Mouse (Mus musculus) layer of hippocampus, adult 18-20 months (tissue): ENCODE data around the gene Hint1. TPM values are rescaled to one million over a fixed set of nuclear protein-coding genes. Genes with fewer than 3 reads are reported as not detected.

Experiments used
- DNase-seq, 2 experiments: peaks; one replicate each; pipeline ENCODE4 v3.0.0; 2022; ENCODE audit warnings: low spot score in 2 of 2
- total RNA-seq, 2 experiments: library from RNA; stranded (reverse); gene quantifications; 2 replicates each; pipeline ENCODE4 v1.2.3; 2021

Gene Hint1
- total RNA-seq, 2 experiments from 2014 or later, result 265 to 272 TPM

DNA sequence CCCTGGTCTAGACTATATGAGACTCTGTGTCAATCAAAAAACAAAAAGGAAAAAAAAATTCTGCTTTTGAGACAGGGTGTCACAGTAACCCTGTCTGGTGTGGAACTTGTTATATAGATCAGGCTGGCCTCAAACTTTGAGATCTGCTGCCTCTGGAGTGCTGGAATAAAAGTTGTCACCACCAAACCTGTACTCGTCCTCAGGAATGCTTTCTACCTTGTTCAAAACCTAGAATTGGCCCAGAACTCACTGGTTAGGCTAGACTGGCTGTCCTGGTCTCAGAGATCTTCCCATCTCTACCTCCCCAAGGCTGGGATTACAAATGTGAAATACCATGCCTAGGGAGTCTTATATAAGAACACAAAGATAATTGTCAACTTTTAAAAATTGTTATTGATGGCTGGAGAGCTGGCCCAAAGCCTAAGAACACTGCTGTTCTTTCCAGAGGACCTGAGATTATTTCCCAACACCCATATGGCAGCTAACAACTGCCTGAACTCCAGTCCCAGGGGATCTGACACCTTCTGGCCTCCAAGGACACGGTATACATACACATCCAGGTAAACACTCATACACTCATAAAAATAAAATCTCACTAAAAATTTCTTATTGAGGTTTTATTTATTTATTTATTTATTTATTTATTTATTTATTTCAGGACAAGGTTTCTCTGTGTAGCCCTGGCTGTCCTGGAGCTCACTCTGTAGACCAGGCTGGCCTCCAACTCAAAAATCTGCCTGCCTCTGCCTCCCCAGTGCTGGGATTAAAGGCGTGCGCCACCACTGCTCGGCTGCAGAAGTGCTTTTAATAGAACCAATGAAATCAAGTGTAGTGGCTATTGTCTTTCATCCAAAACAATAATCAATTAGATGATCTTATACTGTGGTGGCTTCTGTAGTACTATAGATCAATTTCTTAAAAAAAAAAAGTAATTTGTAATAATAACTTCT, 4.4 kb upstream of the Hint1 start:
- no peak for DNase-seq

DNA sequence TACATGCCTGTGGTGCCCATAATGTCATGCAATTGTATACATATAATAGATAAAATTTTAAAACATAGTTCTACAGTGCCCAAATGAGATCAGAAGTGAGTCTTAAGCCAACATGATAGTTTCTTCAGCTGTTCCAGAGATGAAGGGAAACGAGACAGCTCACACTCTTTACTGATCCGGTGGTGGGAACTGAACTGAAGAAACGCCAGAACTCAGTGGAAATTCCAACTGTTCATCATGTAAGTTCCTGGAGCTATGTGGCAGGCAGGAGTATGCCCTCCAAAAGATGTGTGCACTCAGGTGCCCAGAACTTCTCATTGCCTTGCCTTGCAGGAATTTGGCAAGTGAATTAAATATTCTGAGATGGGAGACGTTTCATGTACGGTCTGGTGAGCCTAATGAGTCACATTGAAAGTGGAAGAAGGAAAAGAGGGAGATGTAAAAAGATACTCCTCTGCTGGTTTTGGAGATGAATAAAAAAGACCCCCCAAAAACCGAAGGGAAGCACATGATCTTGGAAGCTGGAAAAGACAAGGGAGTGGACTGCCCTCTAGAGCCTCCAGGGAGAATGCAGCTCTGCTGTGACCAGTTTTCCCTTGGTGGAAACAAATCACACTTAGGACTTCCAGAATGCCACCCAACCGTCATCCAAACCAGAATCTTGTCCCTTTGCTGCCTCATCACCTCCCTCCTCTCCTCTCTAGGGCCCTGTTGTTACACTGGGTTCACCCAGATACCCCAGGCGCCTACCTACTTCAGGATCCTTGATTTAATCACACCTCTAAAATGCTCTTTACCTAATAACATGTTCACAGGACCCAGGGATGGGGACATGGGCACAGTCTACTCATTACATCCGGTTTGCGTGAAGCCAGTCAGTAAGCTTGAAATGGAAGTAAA, 3.3 kb upstream of the Hint1 start:
- DNase-seq, result peak; percentile 50 to 82

DNA sequence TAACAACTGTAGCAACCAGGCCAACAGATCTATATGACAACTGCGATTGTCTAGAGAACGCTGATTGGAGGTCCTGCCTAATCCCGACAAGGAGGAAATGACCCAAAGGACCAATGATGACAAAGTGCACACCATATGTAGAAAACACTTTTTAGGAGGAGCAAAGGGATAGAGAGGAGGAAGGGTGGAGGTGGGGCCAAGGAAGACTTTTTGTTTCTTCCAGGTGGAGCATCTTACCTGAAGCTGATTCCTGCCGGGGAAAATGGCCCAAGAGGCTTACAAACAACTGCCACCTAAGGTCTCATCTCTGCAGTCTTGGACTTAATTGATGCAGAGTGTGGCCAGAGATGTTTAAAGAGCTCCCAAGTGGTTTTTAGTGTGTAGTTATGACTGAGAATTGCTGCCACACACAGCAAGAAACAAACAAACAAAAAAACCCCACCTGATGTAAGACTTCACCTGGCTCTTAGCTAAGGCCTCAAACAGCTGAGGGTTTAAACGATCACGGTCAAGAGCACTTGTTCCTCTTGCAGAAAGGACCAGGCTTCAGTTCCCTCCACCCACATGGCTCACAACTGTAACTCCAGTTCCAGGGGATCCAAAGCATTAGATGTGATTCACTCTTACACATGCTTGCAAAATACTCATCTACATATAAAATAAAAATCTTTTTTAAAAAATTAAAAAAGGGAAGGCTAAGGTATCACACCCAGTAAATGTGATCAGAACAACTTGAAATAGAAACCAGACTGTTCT, 675 bp upstream of the Hint1 start:
- DNase-seq, result no peak

DNA sequence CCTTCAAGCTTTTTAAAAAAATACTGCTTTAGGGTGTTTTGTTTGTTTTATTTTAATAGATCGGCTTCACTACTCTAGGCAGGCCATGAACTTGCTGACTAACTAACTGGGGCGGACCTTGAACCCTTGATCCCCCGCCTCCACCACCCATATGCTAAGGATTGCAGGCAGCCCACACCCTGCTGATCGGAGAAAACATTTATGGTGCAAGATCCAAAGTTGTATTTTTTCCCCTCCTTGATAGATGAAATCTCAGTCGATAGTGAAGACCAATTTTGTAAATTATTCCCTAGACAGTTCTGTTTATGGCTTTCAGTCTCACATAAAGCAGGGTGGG, 834 bp downstream of the Hint1 start:
- DNase-seq, result no peak

DNA sequence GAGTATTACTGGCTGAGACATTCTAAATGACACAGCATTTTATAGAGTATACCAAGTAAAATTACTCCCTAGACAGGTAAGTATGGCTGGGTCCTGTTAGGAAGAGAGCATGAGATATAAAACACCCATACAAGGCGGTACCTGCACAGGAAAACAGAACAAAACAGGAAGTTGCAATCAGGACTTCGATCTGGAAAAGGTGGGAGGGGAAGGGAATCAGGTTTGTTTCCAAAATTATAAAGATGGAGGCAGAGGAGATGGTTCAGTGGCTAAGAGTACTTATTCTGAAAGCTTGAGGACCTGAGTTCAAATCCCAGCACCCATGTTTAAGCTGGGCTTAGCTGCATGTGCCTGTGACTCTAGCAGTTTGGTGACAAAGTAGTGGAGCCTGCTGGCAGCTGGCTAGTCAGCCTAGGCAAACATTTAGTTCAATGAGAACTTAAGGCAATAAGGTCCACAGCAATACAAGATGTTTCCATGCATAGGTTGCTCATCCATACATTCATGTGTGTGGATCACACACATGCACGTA, 1.8 kb downstream of the Hint1 start:
- no peak for DNase-seq

DNA sequence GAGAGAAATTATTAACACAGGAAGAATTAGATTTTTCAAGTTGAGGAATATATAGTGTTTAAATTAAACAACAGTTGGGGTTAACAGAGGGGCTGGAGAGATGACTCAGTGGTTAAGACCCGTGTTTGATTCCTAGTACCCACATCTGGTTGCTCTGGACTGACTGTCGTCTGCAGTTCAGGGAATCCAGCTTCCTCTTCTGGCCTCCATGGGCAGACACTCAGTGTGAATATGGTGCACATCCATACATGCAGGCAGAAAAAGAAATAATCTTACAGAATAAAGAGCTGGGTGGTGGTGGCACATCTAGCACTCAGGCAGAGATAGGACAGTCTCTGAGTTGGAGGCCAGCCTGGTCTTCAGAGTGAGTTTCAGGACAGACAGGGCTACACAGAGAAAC, 2.3 kb downstream of the Hint1 start:
- no peak for DNase-seq

DNA sequence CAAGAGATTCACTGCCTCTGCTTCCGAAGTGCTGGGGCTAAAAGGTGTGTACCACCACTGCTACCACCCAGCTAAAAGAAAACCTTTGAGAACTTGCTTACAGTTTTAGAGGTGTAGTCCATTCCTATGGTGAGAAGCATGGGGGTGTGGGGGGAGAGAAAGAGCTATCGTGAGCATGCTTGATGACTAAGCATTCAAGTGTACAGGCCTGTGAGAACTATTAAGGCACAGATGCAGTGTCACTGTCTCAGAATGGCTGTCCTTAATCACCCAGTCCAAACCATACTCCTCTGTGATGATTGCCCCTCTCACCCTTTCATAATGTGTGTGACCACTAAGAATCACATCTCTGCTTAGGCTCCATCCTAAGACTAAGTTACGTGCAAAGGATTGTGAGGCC, 3.1 kb downstream of the Hint1 start:
- no peak for DNase-seq

DNA sequence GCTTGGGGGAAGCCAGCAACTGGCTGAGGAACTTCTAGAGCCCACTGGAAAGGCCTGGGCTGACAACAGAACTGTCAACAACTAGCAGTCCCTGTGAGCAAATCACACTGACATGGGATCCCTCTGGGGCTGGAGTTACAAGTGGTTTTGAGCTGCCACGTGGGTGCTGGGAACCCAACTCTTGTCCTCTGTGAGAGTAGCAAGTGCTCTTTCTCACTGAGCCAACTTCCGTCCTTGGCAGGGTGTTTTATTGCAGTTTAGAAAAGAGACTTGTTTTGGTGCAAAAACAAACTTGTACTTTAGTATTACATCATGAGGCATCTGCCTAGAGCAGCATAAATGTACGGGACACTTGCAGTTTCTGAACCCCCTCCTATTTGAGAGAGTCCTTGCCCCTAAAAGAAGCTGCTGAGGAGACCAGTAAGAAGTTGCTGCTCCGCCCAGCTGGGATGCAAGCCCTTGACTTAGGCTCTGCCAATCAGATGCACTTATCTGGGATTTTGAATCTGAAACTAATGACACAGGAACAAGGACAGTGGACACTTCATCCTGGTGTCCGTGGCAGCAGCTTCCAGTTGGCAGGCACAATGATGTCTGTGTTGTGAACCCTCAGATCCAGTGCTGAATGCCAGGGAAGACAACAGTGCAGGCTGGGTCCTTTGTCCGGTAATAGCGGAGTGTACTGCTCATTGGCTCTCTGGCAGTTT, 5.8 kb downstream of the Hint1 start:
- DNase-seq, result no peak

DNA sequence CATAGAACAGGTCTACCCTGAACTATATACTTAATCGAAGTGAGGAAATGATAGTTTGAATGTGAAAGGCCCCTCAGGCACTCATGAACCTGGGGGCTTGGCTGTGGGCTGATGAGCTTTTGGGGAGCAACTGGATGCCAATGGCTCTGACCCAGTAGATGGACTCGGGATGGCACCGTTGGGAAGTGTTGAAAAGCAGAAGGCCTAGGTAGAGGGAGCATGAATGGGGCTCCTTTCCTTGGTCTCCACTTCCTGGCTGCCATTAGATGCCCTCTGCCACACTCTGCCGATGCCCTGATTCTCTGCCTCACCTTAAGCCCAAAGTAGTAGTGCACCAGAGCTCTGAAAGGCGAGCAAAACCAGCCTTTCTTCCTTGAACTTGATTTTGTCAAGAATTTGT, 9.8 kb downstream of the Hint1 start:
- DNase-seq, result no peak

DNA sequence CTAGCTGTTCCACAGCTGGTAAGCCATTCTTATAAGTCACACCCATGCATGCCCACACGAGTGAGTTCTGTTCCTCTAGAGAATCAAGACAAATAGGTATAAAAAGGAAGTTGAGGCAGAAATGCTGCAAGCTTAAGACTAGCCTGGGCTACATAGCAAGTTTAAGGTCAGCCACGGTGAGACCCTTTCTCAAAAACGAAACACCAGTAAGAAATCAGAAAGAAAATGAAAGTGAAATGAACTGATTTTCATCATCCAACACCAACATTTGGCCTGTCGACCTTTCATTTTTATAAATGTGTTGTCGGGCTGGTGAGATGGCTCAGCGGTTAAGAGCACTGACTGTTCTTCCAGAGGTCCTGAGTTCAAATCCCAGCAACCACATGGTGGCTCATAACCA, 12.7 kb downstream of the Hint1 start:
- DNase-seq, result no peak

DNA sequence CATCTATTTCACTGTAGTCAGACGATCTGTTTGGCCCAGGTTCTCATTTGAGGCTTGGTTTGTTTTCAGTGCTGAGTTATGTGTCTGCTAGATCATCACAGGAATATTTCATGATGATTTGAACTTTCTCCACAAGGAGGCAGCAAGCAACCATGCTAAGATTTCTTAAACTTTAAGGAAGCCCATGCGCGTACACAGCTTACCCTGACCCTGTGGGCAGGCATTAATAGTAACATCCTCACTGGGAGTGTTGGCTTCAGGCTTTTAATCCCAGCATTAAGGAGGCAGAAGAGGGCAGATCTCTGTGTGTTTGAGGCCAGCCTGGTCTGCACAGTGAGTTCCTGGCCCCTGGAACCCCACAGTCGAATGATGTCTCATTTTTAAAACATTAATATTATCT, 13.3 kb downstream of the Hint1 start:
- DNase-seq, result peak in 1 of 2 experiments; percentile 78

DNA sequence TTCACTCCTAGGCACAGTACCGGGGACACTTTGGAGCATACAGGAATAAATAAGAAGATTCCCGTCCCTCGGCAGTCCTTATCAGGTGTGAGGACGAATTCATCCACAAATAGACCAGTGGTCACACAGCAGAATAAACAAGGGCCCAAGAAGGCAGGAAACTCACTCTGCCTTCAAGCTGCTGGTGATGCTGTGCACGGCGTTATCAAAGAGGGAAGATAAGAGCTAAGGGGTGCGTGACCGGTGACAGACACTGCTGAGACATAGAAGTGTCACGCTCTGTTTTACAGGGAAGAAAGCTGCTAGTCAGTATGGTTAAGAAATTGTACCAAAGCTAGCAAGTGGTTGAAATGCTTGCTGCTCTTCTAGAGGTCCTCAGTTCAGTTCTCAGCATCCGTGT, 13.7 kb downstream of the Hint1 start:
- DNase-seq, result no peak

DNA sequence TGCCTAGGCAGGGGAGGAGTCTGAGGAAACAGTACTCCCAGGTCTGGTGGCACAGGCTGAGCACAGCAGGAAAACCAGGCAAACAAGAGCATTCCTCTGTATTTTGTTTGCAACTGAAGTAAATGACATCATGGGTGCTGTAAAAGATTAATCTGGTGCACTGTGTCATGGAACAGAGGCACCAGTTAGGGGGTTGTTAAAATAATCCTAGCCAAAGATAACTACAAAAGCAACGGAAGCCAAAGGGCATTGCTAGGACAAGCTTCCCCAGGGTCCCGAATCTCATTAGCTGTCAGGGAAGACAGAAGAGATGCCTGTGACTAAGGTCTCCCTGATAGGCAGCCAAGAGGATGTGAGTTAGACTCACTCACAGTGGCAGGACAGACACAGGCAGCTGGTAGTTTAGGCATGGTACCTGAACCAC, 14.9 kb downstream of the Hint1 start:
- DNase-seq, result no peak

DNA sequence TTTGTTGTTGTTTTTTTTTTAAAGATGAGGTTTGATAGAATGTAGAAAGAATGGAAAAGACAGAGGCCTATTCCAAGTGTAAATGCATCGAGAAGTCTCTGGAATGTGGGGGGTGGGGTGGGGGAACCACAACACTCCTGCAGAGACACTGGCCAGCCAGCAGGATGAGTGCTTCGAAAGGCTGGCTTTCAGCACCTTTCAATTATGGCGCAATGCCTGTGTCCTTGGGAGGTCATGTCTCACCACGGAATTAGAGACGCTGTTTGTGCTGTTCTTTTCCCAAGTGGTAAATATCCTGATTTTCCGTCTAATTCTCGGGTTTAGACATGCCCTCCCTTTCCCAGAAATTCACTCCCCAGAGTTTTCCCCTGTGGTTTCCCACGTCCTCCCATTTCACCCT, 16.5 kb downstream of the Hint1 start:
- DNase-seq, result no peak

DNA sequence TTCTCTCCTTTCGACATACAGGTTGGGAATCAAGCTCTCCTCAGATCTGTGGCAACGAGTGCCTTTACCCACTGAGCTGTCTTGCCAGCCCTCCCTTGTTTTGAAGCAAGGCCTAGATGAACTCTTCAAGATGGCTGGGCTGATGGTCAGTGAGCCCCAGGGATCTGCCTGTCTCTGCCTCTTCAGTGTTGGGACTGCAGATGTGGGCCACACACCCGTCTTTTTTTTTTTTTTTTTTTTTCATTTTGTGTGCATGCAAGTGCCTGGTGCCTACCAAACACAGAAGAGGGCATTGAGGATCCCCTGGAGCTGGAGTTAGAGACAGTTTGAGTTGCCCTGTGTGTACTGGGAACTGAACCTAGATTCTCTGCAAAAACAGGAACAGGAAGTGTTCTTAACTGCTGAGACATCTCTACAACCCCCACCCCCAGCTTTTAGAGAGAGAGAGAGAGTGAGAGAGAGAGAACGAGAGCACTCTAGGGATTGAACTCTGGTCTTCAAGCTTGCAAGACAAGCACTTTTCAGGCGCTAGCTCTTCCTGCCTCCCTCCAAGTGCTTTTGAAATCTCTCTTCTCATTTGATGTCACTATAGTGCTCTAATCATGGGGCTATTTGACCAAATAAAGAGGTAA, 18.1 kb downstream of the Hint1 start:
- no peak for DNase-seq

DNA sequence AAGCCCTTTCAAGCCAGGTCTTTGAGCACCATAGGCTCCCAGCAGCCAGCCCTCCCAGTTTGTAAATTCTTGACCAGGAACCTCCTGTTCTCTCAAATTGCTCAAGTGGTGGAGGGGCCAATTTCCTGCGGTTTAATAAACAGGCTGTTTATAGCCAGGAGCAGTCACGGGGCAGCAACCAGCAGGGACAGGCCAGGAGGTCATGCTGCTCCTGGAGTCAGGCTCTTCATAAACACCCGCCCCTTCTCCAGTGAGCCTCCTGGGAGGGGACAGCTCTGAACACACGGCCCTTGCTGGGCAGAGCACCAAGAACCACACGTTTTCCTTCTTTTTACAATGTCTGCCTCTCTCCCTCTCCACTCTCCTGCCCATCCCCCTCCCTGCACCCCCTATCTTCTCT, 18.8 kb downstream of the Hint1 start:
- no peak for DNase-seq

DNA sequence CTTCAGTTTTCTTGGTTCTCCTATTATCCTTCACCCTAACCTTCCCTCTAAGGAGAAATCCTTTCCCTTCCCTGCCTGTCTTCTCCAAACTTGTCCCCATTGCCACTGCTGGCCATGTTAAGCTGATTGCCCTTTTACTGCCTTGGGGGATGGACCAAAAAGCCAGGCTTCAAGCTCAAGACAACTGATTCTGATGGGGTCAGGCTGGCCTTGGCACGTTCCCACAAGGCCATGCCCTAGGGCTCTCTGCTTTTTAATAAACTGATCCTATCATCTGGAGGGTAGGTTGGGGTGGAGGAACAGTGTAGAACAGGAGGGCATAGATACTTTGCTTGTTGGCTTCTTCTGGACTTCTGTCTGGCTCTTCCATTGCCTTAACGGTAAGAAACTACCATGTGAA, 19.2 kb downstream of the Hint1 start:
- DNase-seq, result no peak

DNA sequence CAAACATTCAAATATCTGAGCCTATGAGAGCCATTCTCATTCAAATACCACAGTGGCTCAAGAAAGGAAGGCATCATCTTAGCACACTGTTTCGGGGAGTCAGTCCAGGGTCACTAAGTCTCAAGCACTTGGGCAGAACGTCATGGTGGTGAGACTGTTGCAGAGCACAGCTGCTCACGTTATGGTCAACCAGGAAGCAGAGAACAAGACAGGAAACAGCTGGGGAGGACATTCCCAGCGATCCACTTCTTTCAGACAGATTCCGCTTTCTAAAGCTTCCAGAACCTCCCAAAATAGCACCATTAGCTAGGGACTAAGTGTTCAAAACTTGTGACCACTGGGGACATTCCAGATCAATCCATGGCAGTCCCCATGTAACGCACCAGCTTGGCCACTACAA, 21.7 kb downstream of the Hint1 start:
- DNase-seq, result no peak

DNA sequence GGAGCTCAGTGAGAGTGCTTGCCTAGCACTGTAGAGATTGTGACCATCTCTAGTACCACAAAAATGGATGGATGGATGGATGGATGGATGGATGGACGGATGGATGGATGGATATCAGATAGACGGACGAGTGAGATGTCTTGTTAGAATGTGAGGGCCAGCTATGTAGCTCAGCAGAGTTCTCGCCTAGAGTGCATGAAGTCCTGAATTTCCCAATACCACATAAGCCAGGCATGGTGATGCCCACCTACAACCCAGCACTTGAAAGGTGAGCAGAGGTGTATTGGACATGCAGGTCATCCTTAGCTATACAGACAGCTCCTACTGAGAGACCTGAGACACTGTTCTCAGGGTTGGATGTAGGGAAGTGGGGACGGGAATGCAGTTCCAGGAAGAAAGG, 25.2 kb downstream of the Hint1 start:
- DNase-seq, result no peak

DNA sequence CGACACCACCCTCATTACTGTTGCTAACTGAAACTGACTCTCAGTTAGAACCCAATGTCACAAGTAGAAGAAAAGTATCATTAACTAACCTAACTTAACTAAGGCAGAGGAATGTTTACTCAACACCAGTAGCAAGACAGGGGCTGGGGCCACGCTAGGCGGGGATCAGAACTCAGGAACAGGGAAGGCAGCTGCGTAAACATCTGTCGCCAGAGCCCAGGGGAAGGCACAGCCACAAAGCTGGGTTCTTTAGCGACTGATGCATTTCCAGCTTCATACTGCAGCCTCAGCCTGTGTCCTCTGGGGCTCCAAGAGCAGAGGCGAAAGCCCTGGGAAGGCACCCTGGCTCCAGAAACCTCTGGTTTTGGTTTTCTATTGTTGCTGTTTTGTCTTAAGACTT, 25.9 kb downstream of the Hint1 start:
- DNase-seq, result no peak
